Mouse (Mus musculus) MEL (cell line): ENCODE measurements at regions not wholly inside any gene's neighbourhood (a gene's known extent, or its start where the extent isn't known, plus 50 kb on each side); places are given as distances from the start of the nearest gene placed in this dataset.

Source experiments
- CTCF ChIP-seq, 3 experiments: IDR thresholded peaks in 2 of 3; conservative IDR thresholded peaks in 1 of 3; 2 replicates each; pipeline ENCODE4 v1.5.1; 2011 to 2012; ENCODE audit warnings: low read length in 3 of 3, low read depth in 2 of 3, mild to moderate bottlenecking in 2 of 3, improper control_type of control experiment in 1 of 3, inconsistent platforms in 1 of 3, mixed read lengths in 1 of 3, moderate library complexity in 1 of 3; ENCODE audit not compliant: control insufficient read depth in 1 of 3, insufficient read depth in 1 of 3, poor library complexity in 1 of 3, severe bottlenecking in 1 of 3
- MYC ChIP-seq: IDR thresholded peaks from 2 replicates; pipeline ENCODE4 v1.6.1; 2011; ENCODE audit warnings: low read depth, mild to moderate bottlenecking, low read length, improper control_type of control experiment, moderate library complexity

GRCm38 (mm10) chr12:98045784-98046458 lies 213.3 kb downstream of the Galc start:
- no peak for TF ChIP-seq MYC
- no peak for TF ChIP-seq CTCF (IDR thresholded peaks at IDR 0.05 in 2 of 3, conservative IDR thresholded peaks at IDR 0.05 in 1 of 3; ENCODE audit: control insufficient read depth in 1 of 3, insufficient read depth in 1 of 3, low read depth in 2 of 3, low read length in 3 of 3, poor library complexity in 1 of 3, severe bottlenecking in 1 of 3)
